Mouse (Mus musculus) liver, postnatal 0 days (tissue): ENCODE results near the gene Pxylp1. TPM values are rescaled to one million over a fixed set of nuclear protein-coding genes. Genes with fewer than 3 reads are reported as not detected.

ENCODE experiments used
- ATAC-seq: fragments of 200-750 bp; cut with Nextera tagmentation; 2 replicates; pipeline ENCODE4 v1.8.0; 2017; ENCODE audit warnings: mild to moderate bottlenecking, moderate library complexity
- DNase-seq: peaks from one replicate; pipeline ENCODE4 v3.0.0-alpha.2; 2016
- H3K27ac ChIP-seq: fragments of 300-500 bp; sonication (generic); 2 replicates; pipeline ENCODE4 v1.5.1; 2014; ENCODE audit warnings: antibody characterized with exemption, moderate library complexity, mild to moderate bottlenecking, low read depth
- H3K27me3 ChIP-seq: fragments of 300-500 bp; sonication (generic); 2 replicates; pipeline ENCODE4 v1.6.1; 2014; ENCODE audit warnings: low read length, control low read depth, mixed read lengths; ENCODE audit not compliant: insufficient read depth
- H3K36me3 ChIP-seq: fragments of 300-500 bp; sonication (generic); replicated peaks from 2 replicates; pipeline ENCODE4 v1.6.1; 2014; ENCODE audit warnings: mild to moderate bottlenecking, control low read depth, low read length, moderate library complexity, mixed read lengths; ENCODE audit not compliant: insufficient read depth
- H3K4me1 ChIP-seq: fragments of 300-500 bp; sonication (generic); 2 replicates; pipeline ENCODE4 v1.6.1; 2014; ENCODE audit warnings: antibody characterized with exemption, mild to moderate bottlenecking, control low read depth; ENCODE audit not compliant: insufficient read depth
- H3K4me2 ChIP-seq: fragments of 300-500 bp; sonication (generic); 2 replicates; pipeline ENCODE4 v1.6.1; 2014; ENCODE audit warnings: low read depth, mild to moderate bottlenecking, low read length, moderate library complexity, mixed read lengths
- H3K4me3 ChIP-seq: fragments of 300-500 bp; sonication (generic); 2 replicates; pipeline ENCODE4 v1.5.1; 2014; ENCODE audit warnings: low read depth, low read length
- H3K9ac ChIP-seq: fragments of 300-500 bp; sonication (generic); replicated peaks from 2 replicates; pipeline ENCODE4 v1.6.1; 2014; ENCODE audit warnings: mild to moderate bottlenecking, moderate library complexity
- H3K9me3 ChIP-seq: fragments of 300-500 bp; sonication (generic); 2 replicates; pipeline ENCODE4 v1.6.1; 2016; ENCODE audit warnings: mild to moderate bottlenecking, control low read depth, low read length, mixed read lengths
- CTCF ChIP-seq: sonication (generic); IDR thresholded peaks from 2 replicates; pipeline ENCODE4 v1.5.1; 2016; ENCODE audit warnings: antibody characterized with exemption, low read depth
- EP300 ChIP-seq: IDR thresholded peaks from 2 replicates; pipeline ENCODE4 v1.6.1; 2016; ENCODE audit warnings: antibody characterized with exemption, low read depth, mild to moderate bottlenecking
- WGBS: fragments of 180-500 bp; shearing (Covaris S2); extraction: QIAGEN DNeasy Blood & Tissue Kit; methylation state at CpG from one replicate; pipeline ENCODE4 v1.1.7; 2014; ENCODE audit not compliant: insufficient replicate concordance; 5-methylcytosine and 5-hydroxymethylcytosine counted together
- polyA plus RNA-seq: library from polyadenylated mRNA; unstranded; fragments of >200 nt; fragmentation: Nextera tagmentation; extraction: Ambion mirVana; gene quantifications from 2 replicates; pipeline ENCODE4 v1.2.1, GENCODE M21; 2015

Pxylp1 gene
- polyA plus RNA-seq, 1 experiment from 2014 or later: 5.3 TPM

DNA sequence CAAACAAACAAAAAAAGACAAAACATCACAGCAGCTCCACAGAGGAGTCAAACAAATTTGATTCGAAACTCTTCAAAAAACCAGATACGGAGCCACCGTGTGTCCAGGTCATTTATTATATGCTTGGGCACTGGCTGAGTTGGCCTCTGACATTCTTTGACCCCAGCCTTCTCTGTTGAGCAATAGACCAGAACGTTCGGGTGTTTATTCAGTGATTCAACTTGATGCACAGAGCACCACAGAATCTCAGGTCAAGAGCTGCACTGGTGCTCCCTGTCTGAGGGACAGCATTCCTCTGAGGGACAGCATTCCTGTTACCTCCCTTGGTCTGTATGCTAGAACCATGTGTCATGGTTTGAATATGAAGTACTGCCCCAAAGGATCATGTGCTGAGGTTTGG is 1.1 kb upstream of the Pxylp1 start:
- H3K27ac ChIP-seq: no peak overlapping the region
- no peak overlapping the region for H3K9ac ChIP-seq
- DNase-seq (no peak), ATAC-seq (peak; percentile 20; the same call in 1 of the 2 replicates)
- no peak overlapping the region for H3K4me3 ChIP-seq
- H3K27me3 ChIP-seq: peaks cover 7% of the 10 kb centered on the region
- WGBS: 49% methylated on average over 5 of the region's 5 CpGs
- peaks cover 6% of the 10 kb centered on the region; the same call in 1 of the 2 replicates for H3K4me1 ChIP-seq
- TF ChIP-seq CTCF (no peak), EP300 (no peak)
- no peak overlapping the region for H3K4me2 ChIP-seq
- no peaks in the 10 kb centered on the region for H3K36me3 ChIP-seq
- no peaks in the 10 kb centered on the region for H3K9me3 ChIP-seq

DNA sequence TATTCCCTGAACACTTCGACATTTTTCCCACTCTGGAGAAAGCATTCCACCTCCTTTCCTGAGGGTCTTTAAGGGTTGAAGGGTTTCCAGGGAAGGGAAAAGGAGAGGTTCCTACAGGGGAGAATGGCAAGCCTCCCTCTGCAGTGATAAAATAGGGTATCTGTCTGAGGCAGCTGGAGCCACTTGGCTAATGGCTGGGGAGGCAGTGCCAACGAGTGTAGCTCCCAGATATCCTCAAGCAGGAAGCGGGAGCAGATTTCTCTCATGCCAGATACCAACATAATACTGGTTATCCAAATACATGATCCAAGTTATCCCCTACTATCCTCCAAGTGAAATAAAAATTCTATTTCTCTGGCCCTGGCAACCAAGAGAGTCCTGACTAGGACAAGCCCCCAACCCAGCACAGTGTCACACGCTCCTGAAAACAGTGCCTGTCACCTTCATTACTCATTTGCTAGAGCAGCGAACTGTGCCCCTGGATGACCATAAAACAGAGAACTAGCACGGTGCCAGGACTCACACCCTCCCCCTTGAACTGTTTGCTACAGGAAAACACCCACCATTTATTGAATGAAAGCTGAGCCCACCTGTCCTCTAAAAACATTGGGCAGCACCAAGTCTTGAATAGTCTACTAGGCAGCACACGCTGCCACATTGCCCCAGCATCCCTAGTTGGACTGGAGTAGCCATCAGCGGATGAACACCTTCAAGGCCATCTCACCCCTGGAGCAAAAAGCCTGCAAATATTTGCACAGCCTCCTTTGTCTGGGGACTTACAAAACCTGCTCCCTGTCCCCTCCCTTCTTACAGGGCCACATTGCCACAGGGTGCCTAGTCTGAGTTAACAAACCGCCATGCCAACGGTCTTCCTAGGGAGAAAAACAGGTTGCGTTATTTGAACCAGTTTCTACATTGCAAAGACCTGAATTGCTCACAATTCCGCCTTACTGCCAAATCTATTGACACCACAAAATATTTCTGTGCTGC is 833 bp downstream of the Pxylp1 start:
- DNase-seq (no peak), ATAC-seq (no peak)
- Histone ChIP-seq H3K9ac (no peak overlapping the region), H3K4me2 (peak overlapping the region; percentile 36; the same call in 1 of the 2 replicates), H3K4me1 (peaks cover 12% of the 10 kb centered on the region; the same call in 1 of the 2 replicates), H3K27ac (peak overlapping the region; percentile 18; the same call in 1 of the 2 replicates), H3K4me3 (no peak overlapping the region), H3K9me3 (no peaks in the 10 kb centered on the region), H3K27me3 (peaks cover 8% of the 10 kb centered on the region), H3K36me3 (no peaks in the 10 kb centered on the region)
- 58% methylated on average over 12 of the region's 12 CpGs for WGBS
- no peak for TF ChIP-seq CTCF
- no peak for TF ChIP-seq EP300

DNA sequence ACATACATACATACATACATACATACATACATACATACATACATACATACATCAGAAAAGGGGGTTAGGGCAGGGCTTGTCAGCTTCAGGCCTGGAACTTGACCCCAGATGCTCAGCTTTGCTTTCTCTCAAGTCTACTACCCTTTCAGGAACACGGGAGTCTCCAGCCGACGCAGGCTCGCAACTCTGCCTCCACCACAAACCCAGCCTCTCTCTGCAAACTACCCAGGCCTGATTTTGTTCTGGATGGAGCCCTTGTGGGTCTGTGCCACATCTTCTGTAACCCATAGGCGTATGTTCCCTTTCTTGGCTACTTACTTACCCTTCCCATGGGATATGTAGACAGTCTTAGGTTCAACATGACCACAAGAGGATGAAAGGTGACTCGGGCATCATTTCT is 1.7 kb downstream of the Pxylp1 start:
- Histone ChIP-seq H3K4me3 (no peak overlapping the region), H3K36me3 (no peaks in the 10 kb centered on the region), H3K27me3 (peaks cover 8% of the 10 kb centered on the region), H3K9me3 (no peaks in the 10 kb centered on the region), H3K9ac (no peak overlapping the region), H3K27ac (no peak overlapping the region), H3K4me2 (peak overlapping the region; percentile 18; the same call in 1 of the 2 replicates), H3K4me1 (peaks cover 12% of the 10 kb centered on the region; the same call in 1 of the 2 replicates)
- TF ChIP-seq EP300 (no peak), CTCF (no peak)
- ATAC-seq (no peak), DNase-seq (no peak)
- WGBS: 84% methylated on average over 6 of the region's 6 CpGs

DNA sequence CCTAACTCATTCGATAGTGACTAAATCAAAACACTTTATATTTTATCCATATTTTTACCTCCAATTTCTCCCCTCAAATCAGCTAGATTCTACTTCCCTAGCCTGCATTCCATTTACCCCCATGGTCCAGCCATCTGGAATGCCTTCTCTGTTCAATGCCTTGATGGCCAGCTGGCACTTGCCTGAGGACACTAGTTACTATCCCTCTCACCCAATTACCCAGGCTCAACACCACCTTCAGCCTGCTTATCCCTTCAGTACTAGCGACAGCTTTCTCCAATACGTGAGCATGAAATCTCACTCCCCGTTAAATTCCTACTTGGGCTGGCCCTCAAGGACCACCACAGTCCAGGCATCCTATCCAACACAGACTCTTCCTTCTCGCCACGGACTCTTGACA is 2.2 kb downstream of the Pxylp1 start:
- peaks cover 8% of the 10 kb centered on the region for H3K27me3 ChIP-seq

DNA sequence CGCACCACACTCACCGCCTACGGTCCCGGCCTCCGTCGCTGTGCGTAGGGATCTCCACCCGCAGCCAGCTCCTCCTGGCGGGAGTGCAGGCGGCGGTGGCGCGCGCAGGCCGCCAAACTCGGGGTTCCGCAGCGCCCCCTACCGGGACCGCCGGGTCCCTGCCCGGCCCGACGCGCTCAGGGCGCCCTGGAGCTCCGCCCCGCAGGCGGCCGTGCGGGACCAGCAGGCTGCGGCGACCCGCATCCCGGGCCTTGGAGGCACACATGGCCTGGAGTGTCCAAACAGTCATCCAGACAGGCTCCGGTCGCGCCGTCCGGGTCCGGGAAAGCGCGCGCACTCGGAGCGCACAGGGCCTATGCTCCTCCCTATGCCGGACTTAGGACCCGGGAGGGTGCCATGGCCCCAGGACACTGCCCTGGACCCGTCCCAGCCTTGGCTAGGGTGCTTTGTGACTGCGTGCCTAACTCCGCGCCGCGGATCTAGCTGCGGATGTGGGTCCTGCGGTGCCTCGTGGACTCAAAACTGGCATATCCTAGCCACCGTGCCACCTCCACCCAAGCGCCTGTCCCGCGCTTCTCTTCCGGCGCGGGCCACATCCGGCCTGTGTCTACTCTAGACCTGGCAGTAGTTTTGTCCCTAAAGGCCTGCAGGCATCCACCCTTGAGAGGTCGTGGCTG is 3.0 kb downstream of the Pxylp1 start:
- DNase-seq (peak; percentile 85), ATAC-seq (peak; percentile 90)
- H3K4me2 ChIP-seq: peak overlapping the region; percentile 90
- H3K36me3 ChIP-seq: no peaks in the 10 kb centered on the region
- peaks cover 8% of the 10 kb centered on the region for H3K27me3 ChIP-seq
- peak overlapping the region; percentile 73 for H3K9ac ChIP-seq
- TF ChIP-seq CTCF (peak; percentile 64), EP300 (no peak)
- under 1% methylated on average over 60 of the region's 66 CpGs for WGBS
- peak overlapping the region; percentile 57 for H3K27ac ChIP-seq
- no peaks in the 10 kb centered on the region for H3K9me3 ChIP-seq
- H3K4me1 ChIP-seq: peaks cover 12% of the 10 kb centered on the region; the same call in 1 of the 2 replicates
- peak overlapping the region; percentile 61 for H3K4me3 ChIP-seq

More for the DNA sequence above, 2.2 kb downstream of the Pxylp1 start:
- Histone ChIP-seq H3K4me3 (no peak overlapping the region), H3K4me2 (peak overlapping the region; percentile 32; the same call in 1 of the 2 replicates), H3K4me1 (peaks cover 12% of the 10 kb centered on the region; the same call in 1 of the 2 replicates), H3K36me3 (no peaks in the 10 kb centered on the region), H3K9me3 (no peaks in the 10 kb centered on the region), H3K9ac (peak overlapping the region; percentile 73), H3K27ac (peak overlapping the region; percentile 57; the same call in 1 of the 2 replicates)
- no peak for TF ChIP-seq CTCF
- TF ChIP-seq EP300: no peak
- WGBS: 82% methylated on average over 6 of the region's 6 CpGs
- ATAC-seq (no peak), DNase-seq (no peak)
